Mouse (Mus musculus) heart, embryonic 14.5 days (tissue): ENCODE data around the gene Rab8b. TPM values are rescaled to one million over a fixed set of nuclear protein-coding genes. Genes with fewer than 3 reads are reported as not detected.

Experiments
- ATAC-seq: fragments of 200-750 bp; cut with Nextera tagmentation; 2 replicates; pipeline ENCODE4 v1.8.0; 2017; ENCODE audit warnings: low read depth, moderate TSS enrichment; ENCODE audit not compliant: insufficient number of reproducible peaks, insufficient read depth, low FRiP score
- H3K27ac ChIP-seq, 2 experiments: fragments of 200-500 bp in 1 of 2; fragments of 300-500 bp in 1 of 2; sonication (generic) in 1 of 2; replicated peaks in 1 of 2; 2 replicates each; pipeline ENCODE4 v1.5.1; 2012 to 2014; ENCODE audit warnings: low read depth in 2 of 2, low read length in 2 of 2, control low read depth in 1 of 2, mild to moderate bottlenecking in 1 of 2, mixed read lengths in 1 of 2; ENCODE audit not compliant: control insufficient read depth in 1 of 2, insufficient read depth in 1 of 2
- H3K27me3 ChIP-seq: fragments of 300-500 bp; sonication (generic); 2 replicates; pipeline ENCODE4 v1.6.1; 2014; ENCODE audit warnings: mild to moderate bottlenecking, low read length, control low read depth; ENCODE audit not compliant: control insufficient read depth, insufficient read depth
- H3K36me3 ChIP-seq: fragments of 300-500 bp; sonication (generic); 2 replicates; pipeline ENCODE4 v1.6.1; 2014; ENCODE audit warnings: mild to moderate bottlenecking, control low read depth, low read length, mixed read lengths; ENCODE audit not compliant: control insufficient read depth, insufficient read depth
- H3K4me1 ChIP-seq, 2 experiments: fragments of 200-500 bp in 1 of 2; fragments of 300-500 bp in 1 of 2; sonication (generic) in 1 of 2; 2 replicates each; pipeline ENCODE4 v1.6.1; 2012 to 2014; ENCODE audit warnings: low read length in 2 of 2, control low read depth in 1 of 2, mixed read lengths in 1 of 2; ENCODE audit not compliant: control insufficient read depth in 2 of 2, insufficient read depth in 2 of 2
- H3K4me2 ChIP-seq: fragments of 300-500 bp; sonication (generic); 2 replicates; pipeline ENCODE4 v1.6.1; 2014; ENCODE audit warnings: mild to moderate bottlenecking, low read length
- H3K4me3 ChIP-seq, 2 experiments: fragments of 200-500 bp in 1 of 2; fragments of 300-500 bp in 1 of 2; sonication (generic) in 1 of 2; 2 replicates each; pipeline ENCODE4 v1.5.1; 2012 to 2014; ENCODE audit warnings: low read length in 2 of 2, mild to moderate bottlenecking in 2 of 2, control low read depth in 1 of 2, low read depth in 1 of 2, moderate library complexity in 1 of 2; ENCODE audit not compliant: control insufficient read depth in 1 of 2, insufficient read depth in 1 of 2
- H3K9ac ChIP-seq: fragments of 300-500 bp; sonication (generic); 2 replicates; pipeline ENCODE4 v1.6.1; 2014; ENCODE audit warnings: mild to moderate bottlenecking, low read length
- H3K9me3 ChIP-seq: fragments of 300-500 bp; sonication (generic); 2 replicates; pipeline ENCODE4 v1.6.1; 2016; ENCODE audit warnings: low read length, control low read depth; ENCODE audit not compliant: control insufficient read depth
- WGBS: fragments of 180-500 bp; shearing (Covaris S2); extraction: QIAGEN DNeasy Blood & Tissue Kit; methylation state at CpG from one replicate; pipeline ENCODE4 v1.1.7; 2014; 5-methylcytosine and 5-hydroxymethylcytosine counted together
- polyA plus RNA-seq: library from polyadenylated mRNA; unstranded; fragments of >200 nt; fragmentation: Nextera tagmentation; extraction: Ambion mirVana; gene quantifications from 2 replicates; pipeline ENCODE4 v1.2.1, GENCODE M21; 2014

Rab8b gene
- polyA plus RNA-seq, 1 experiment from 2014 or later: 18.9 TPM

DNA sequence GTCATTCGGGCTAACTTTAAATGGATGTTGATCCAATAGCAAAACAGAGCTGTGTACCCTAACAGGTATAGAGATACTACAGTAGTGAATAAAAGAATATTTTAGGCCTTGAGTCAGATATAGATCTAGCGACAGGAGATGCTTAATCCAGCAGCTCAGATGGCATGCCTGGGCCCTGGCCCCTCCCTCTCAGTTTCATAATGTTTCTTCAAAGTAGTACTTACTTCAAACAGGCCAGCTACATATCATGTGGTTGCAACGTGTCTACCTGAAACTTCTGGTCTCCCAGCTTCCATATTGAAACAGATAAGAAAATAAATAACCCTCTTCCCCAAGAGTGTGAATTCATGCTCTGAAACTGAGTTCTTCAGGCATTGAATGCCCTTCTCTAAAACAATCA lies 6.4 kb upstream of the Rab8b start:
- H3K4me2 ChIP-seq: no peak overlapping the region
- WGBS: 68% methylated on average over 3 of the region's 3 CpGs
- ATAC-seq: no peak
- no peaks in the 10 kb centered on the region for H3K4me1 ChIP-seq
- no peak overlapping the region for H3K27ac ChIP-seq
- no peaks in the 10 kb centered on the region for H3K36me3 ChIP-seq
- no peaks in the 10 kb centered on the region for H3K27me3 ChIP-seq
- H3K9ac ChIP-seq: no peak overlapping the region
- H3K9me3 ChIP-seq: no peaks in the 10 kb centered on the region
- H3K4me3 ChIP-seq: no peak overlapping the region

DNA sequence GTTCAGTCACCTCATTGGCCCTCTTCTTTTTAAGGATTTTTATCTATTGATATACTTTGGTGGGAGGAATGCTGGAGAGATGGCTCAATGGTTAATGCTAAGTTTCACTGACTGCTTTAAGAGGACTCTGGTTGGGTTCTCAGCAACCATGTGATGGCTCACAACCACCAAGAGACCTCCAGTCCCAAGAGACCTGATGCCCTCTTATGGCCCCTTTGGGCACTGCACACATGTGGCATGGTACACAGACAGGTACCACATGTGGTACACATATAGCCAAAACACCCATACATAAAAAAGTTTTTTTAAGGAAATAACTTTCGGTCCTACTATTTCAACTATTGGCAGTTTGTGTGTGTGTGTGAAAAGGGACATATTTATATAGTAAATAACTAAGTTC lies 2.6 kb upstream of the Rab8b start:
- no peaks in the 10 kb centered on the region for H3K36me3 ChIP-seq
- H3K4me2 ChIP-seq: no peak overlapping the region
- WGBS: 78% methylated on average over 1 of the region's 1 CpGs
- H3K27me3 ChIP-seq: no peaks in the 10 kb centered on the region
- no peak overlapping the region for H3K27ac ChIP-seq
- H3K9ac ChIP-seq: no peak overlapping the region
- no peaks in the 10 kb centered on the region for H3K9me3 ChIP-seq
- no peak for ATAC-seq
- H3K4me1 ChIP-seq: peaks cover 2 to 7% of the 10 kb centered on the region in 2 experiments; a peak in 3 of 4 replicates
- H3K4me3 ChIP-seq: no peak overlapping the region

- Histone ChIP-seq H3K4me1 (peaks cover 3 to 20% of the 10 kb centered on the region in 2 experiments), H3K36me3 (no peaks in the 10 kb centered on the region), H3K4me2 (peak overlapping the region; percentile 89), H3K4me3 (no peak overlapping the region), H3K27ac (no peak overlapping the region), H3K9me3 (no peaks in the 10 kb centered on the region), H3K27me3 (no peaks in the 10 kb centered on the region), H3K9ac (no peak overlapping the region)
- no peak for ATAC-seq
- 10% methylated on average over 6 of the region's 6 CpGs for WGBS
These were observed 1.2 kb upstream of the Rab8b start for GRCm38 (mm10) chr9:66920488-66921279.

GRCm38 (mm10) chr9:66919981-66920380 lies 494 bp upstream of the Rab8b start:
- Histone ChIP-seq H3K27ac (peak overlapping the region; percentile 25 to 55; a peak in 2 of 4 replicates), H3K9me3 (no peaks in the 10 kb centered on the region)
- under 1% methylated on average over 14 of the region's 14 CpGs for WGBS

DNA sequence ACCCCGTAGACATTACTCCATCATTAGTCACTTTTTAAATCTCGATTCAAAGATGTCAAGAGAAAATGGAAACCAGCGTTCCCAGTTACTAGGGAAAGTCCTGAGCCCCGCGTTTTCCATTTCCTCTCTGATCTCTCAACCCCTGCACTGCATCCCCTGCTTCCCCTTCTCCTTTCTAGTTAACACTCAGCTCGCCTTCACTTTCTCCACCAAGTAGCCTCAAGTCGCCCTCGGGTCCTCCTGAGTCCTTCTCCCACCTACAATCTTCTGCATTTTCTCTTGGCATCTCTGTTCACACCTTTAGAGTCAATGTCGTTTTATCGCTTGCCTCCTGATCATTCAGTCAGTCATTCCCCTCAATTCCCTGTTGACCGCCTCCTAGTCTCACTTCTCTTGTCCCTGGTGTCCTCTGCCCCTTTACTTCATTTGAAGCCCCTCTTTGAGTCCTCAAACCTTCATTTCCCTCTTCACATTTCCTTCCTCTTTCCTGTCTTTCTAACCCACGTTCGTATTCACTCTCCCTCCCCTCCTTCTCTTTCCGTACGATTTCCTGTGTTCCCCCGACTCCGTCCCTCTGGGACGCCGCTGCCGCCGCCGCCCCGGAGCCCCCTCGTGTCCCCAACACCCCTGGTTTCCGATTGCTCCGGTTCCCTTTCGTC lies 686 bp downstream of the Rab8b start:
- WGBS: 3% methylated on average over 27 of the region's 27 CpGs

More at GRCm38 (mm10) chr9:66919981-66920380, 494 bp upstream of the Rab8b start:
- no peaks in the 10 kb centered on the region for H3K36me3 ChIP-seq
- peaks cover 5 to 27% of the 10 kb centered on the region in 2 experiments for H3K4me1 ChIP-seq
- H3K4me2 ChIP-seq: peak overlapping the region; percentile 89
- H3K4me3 ChIP-seq: peak overlapping the region; percentile 69 to 89
- H3K27me3 ChIP-seq: no peaks in the 10 kb centered on the region
- ATAC-seq: no peak
- peak overlapping the region; percentile 67 for H3K9ac ChIP-seq

GRCm38 (mm10) chr9:66917892-66918255 lies 1.6 kb downstream of the Rab8b start:
- H3K9ac ChIP-seq: no peak overlapping the region
- no peak overlapping the region for H3K4me3 ChIP-seq
- 0 out of 2 replicates have a peak, but pooled peaks cover under 1% of the 10 kb centered on the region for H3K36me3 ChIP-seq
- 64% methylated on average over 1 of the region's 1 CpGs for WGBS
- H3K4me2 ChIP-seq: peak overlapping the region; percentile 89
- no peak overlapping the region for H3K27ac ChIP-seq
- ATAC-seq: no peak
- no peaks in the 10 kb centered on the region for H3K27me3 ChIP-seq
- peaks cover 5 to 38% of the 10 kb centered on the region in 2 experiments for H3K4me1 ChIP-seq
- H3K9me3 ChIP-seq: no peaks in the 10 kb centered on the region

More for the DNA sequence above, 686 bp downstream of the Rab8b start:
- peaks cover 5 to 36% of the 10 kb centered on the region in 2 experiments for H3K4me1 ChIP-seq
- H3K27me3 ChIP-seq: no peaks in the 10 kb centered on the region
- peak overlapping the region; percentile 79 to 89 for H3K27ac ChIP-seq
- ATAC-seq: no peak
- peak overlapping the region; percentile 89 for H3K4me2 ChIP-seq
- no peaks in the 10 kb centered on the region for H3K36me3 ChIP-seq
- peak overlapping the region; percentile 92 for H3K9ac ChIP-seq
- H3K4me3 ChIP-seq: peak overlapping the region; percentile 89 to 97
- H3K9me3 ChIP-seq: no peaks in the 10 kb centered on the region

GRCm38 (mm10) chr9:66917216-66917891 lies 2.1 kb downstream of the Rab8b start:
- H3K4me2 ChIP-seq: no peak overlapping the region
- no peak overlapping the region for H3K4me3 ChIP-seq
- H3K27ac ChIP-seq: no peak overlapping the region; a peak in 1 of 4 replicates
- no peaks in the 10 kb centered on the region for H3K9me3 ChIP-seq
- no peak overlapping the region for H3K9ac ChIP-seq
- no peak for ATAC-seq
- no peaks in the 10 kb centered on the region for H3K27me3 ChIP-seq
- H3K4me1 ChIP-seq: peaks cover 5 to 38% of the 10 kb centered on the region in 2 experiments
- 0 out of 2 replicates have a peak, but pooled peaks cover 3% of the 10 kb centered on the region for H3K36me3 ChIP-seq
- WGBS: 82% methylated on average over 8 of the region's 8 CpGs
